In genomic region chr4:116168617-116169352, GRCm38 (mm10) we compare ENCODE assay signal across 9 mouse cellular contexts. TPM values are rescaled to one million over a fixed set of nuclear protein-coding genes. Genes with fewer than 3 reads are reported as not detected.
A peak's percentile ranks its signal among the peaks of the same experiment; 100 is the strongest.
DNase-seq lines count a peak whose midpoint lies in the region; ATAC-seq and TF ChIP-seq lines count a peak whose summit lies in the region.
"Had no signal": no experiment of that assay in that cellular context is flagged by ENCODE, and none has a peak within 500 bp of the region (broad histone marks: within the 10 kb centered on the region; RNA-seq: fewer than 3 reads in every experiment).

No protein-coding gene starts in this region.

- H3K27ac ChIP-seq in forebrain, embryonic 13.5 days: no peak overlapping the region
- H3K27ac ChIP-seq in hindbrain, embryonic 16.5 days (ENCODE audit: low read depth, low read length): no peak overlapping the region
- H3K27ac ChIP-seq in midbrain, embryonic 11.5 days (ENCODE audit: low read depth, low read length): no peak overlapping the region
- H3K27ac ChIP-seq: macrophage had no signal

- H3K4me3 ChIP-seq in forebrain, embryonic 13.5 days: no peak overlapping the region
- H3K4me3 ChIP-seq in hindbrain, embryonic 16.5 days (ENCODE audit: low read length): no peak overlapping the region
- H3K4me3 ChIP-seq in midbrain, embryonic 11.5 days (ENCODE audit: low read depth, low read length): no peak overlapping the region

- H3K27me3 ChIP-seq in forebrain, embryonic 13.5 days: no peaks in the 10 kb centered on the region
- H3K27me3 ChIP-seq in hindbrain, embryonic 16.5 days (replicated peaks; ENCODE audit: control insufficient read depth, insufficient read depth, low read length): no peaks in the 10 kb centered on the region
- no peaks in the 10 kb centered on the region for H3K27me3 ChIP-seq in midbrain, embryonic 11.5 days (ENCODE audit: control insufficient read depth, insufficient read depth, low read length)

- no peak overlapping the region for H3K4me2 ChIP-seq in forebrain, embryonic 13.5 days
- no peak overlapping the region for H3K4me2 ChIP-seq in hindbrain, embryonic 16.5 days (ENCODE audit: low read length)
- no peak overlapping the region for H3K4me2 ChIP-seq in midbrain, embryonic 11.5 days

- H3K36me3 ChIP-seq in forebrain, embryonic 13.5 days (ENCODE audit: poor library complexity, severe bottlenecking): no peaks in the 10 kb centered on the region
- no peaks in the 10 kb centered on the region for H3K36me3 ChIP-seq in hindbrain, embryonic 16.5 days (ENCODE audit: control insufficient read depth, insufficient read depth, low read length)
- no peaks in the 10 kb centered on the region for H3K36me3 ChIP-seq in midbrain, embryonic 11.5 days (ENCODE audit: control insufficient read depth, insufficient read depth, low read length)

- H3K9ac ChIP-seq in forebrain, embryonic 13.5 days: no peak overlapping the region
- H3K9ac ChIP-seq in hindbrain, embryonic 16.5 days (ENCODE audit: low read depth, low read length): no peak overlapping the region
- H3K9ac ChIP-seq in midbrain, embryonic 11.5 days (ENCODE audit: low read length): no peak overlapping the region

- no peak for TF ChIP-seq POLR2A in brain, embryonic 14.5 days (IDR thresholded peaks at IDR 0.05; ENCODE audit: borderline replicate concordance, extremely low read depth, insufficient read depth, insufficient read length, poor library complexity, severe bottlenecking)

- peak; percentile 66 for DNase-seq in heart, adult 8-10 months (ENCODE audit: low spot score)
- DNase-seq in heart, postnatal 25 days (ENCODE audit: low spot score): no peak
- peak; percentile 72 for DNase-seq in brain, embryonic 14.5 days (ENCODE audit: low read depth)
- DNase-seq in left cerebral cortex, postnatal 36 days (ENCODE audit: low spot score in 2 of 2): peak; percentile 64 to 69
- DNase-seq in midbrain, embryonic 11.5 days (ENCODE audit: low spot score, missing footprints): peak; percentile 96
- peak; percentile 52 to 82 for DNase-seq in spleen, postnatal 10 days (ENCODE audit: low spot score in 2 of 2)

- no peaks in the 10 kb centered on the region for H3K4me1 ChIP-seq in forebrain, embryonic 13.5 days
- H3K4me1 ChIP-seq in hindbrain, embryonic 16.5 days (ENCODE audit: control insufficient read depth, insufficient read depth, low read depth, low read length): no peaks in the 10 kb centered on the region
- no peaks in the 10 kb centered on the region for H3K4me1 ChIP-seq in midbrain, embryonic 11.5 days (ENCODE audit: control insufficient read depth, insufficient read depth, low read length)

- ATAC-seq in forebrain, embryonic 13.5 days: peak; percentile 83
- peak; percentile 79 for ATAC-seq in hindbrain, embryonic 16.5 days
- ATAC-seq in midbrain, embryonic 11.5 days (ENCODE audit: low FRiP score): peak; percentile 80

- intact Hi-C loops in heart, postnatal 25 days (cut with DNase I): loop anchor here (1.0 to 5.0 kb wide), 3 partner anchors 33 to 154 kb away; no protein-coding TSS in a partner anchor
- intact Hi-C loops in left cerebral cortex, postnatal 36 days (cut with DNase I): loop anchor here (2.0 to 10.0 kb wide), 2 partner anchors 114 to 386 kb away; partner anchors contain the start of genes Gpbp1l1 and Tmem69

- peak; percentile 73; the same call in 1 of the 2 replicates for TF ChIP-seq CTCF in brain, embryonic 14.5 days (IDR thresholded peaks at IDR 0.05; ENCODE audit: borderline replicate concordance, extremely low read depth, insufficient read depth, insufficient read length)

- H3K9me3 ChIP-seq in forebrain, embryonic 13.5 days (replicated peaks): no peaks in the 10 kb centered on the region
- H3K9me3 ChIP-seq in hindbrain, embryonic 16.5 days (ENCODE audit: control insufficient read depth, low read length): no peaks in the 10 kb centered on the region
- H3K9me3 ChIP-seq in midbrain, embryonic 11.5 days (ENCODE audit: control insufficient read depth, low read length): no peaks in the 10 kb centered on the region

- WGBS in forebrain, embryonic 13.5 days: 81% methylated on average over 7 of the region's 8 CpGs
- WGBS in hindbrain, embryonic 16.5 days: 73% methylated on average over 8 of the region's 8 CpGs
- 83% methylated on average over 7 of the region's 8 CpGs for WGBS in midbrain, embryonic 11.5 days

RNA-seq across cellular contexts. Expression of gene Tspan1, which starts 1.4 kb away (rescaled TPM):
- total RNA-seq in heart, adult 8-10 months (2022): under 1 TPM in 1 of 4 experiments, not detected in 3; 0.55 TPM
- total RNA-seq in heart, postnatal 25 days (2021): not detected
- 0.07 TPM in 1 of 2 replicates, not detected in the other for polyA plus RNA-seq in brain, embryonic 14.5 days (2012; rRNA removed)
- 0.22 TPM in 1 of 2 replicates, not detected in the other for polyA plus RNA-seq in forebrain, embryonic 13.5 days (2015; fragmentation: Nextera tagmentation; extraction: Ambion mirVana)
- 0.11 and 0.63 TPM in 2 replicates for polyA plus RNA-seq in hindbrain, embryonic 16.5 days (2015; fragmentation: Nextera tagmentation; extraction: Ambion mirVana)
- under 1 TPM in 1 of 2 experiments, not detected in 1; 0.59 TPM for total RNA-seq in left cerebral cortex, postnatal 36 days (2021)
- not detected in 2 replicates for polyA plus RNA-seq in midbrain, embryonic 11.5 days (2014; fragmentation: Nextera tagmentation; extraction: Ambion mirVana)
- polyA plus RNA-seq: macrophage had no signal

RNA-seq across cellular contexts. Expression of gene 1700042G07Rik, which starts 4.4 kb away (rescaled TPM):
- not detected for total RNA-seq in heart, adult 8-10 months (2022)
- not detected for total RNA-seq in heart, postnatal 25 days (2021)
- not detected in 2 replicates for polyA plus RNA-seq in brain, embryonic 14.5 days (2012; rRNA removed)
- not detected in 2 replicates for polyA plus RNA-seq in forebrain, embryonic 13.5 days (2015; fragmentation: Nextera tagmentation; extraction: Ambion mirVana)
- not detected in 2 replicates for polyA plus RNA-seq in hindbrain, embryonic 16.5 days (2015; fragmentation: Nextera tagmentation; extraction: Ambion mirVana)
- total RNA-seq in left cerebral cortex, postnatal 36 days (2021): not detected
- polyA plus RNA-seq in midbrain, embryonic 11.5 days (2014; fragmentation: Nextera tagmentation; extraction: Ambion mirVana): not detected in 2 replicates
- polyA plus RNA-seq: macrophage had no signal

RNA-seq across cellular contexts. Expression of gene Gm49337, which starts 4.4 kb away (rescaled TPM):
- total RNA-seq in heart, adult 8-10 months (2022): not detected
- under 1 TPM in 1 of 2 experiments, not detected in 1; 0.39 TPM for total RNA-seq in heart, postnatal 25 days (2021)
- not detected in 2 replicates for polyA plus RNA-seq in brain, embryonic 14.5 days (2012; rRNA removed)
- polyA plus RNA-seq in forebrain, embryonic 13.5 days (2015; fragmentation: Nextera tagmentation; extraction: Ambion mirVana): not detected in 2 replicates
- polyA plus RNA-seq in hindbrain, embryonic 16.5 days (2015; fragmentation: Nextera tagmentation; extraction: Ambion mirVana): not detected in 2 replicates
- total RNA-seq in left cerebral cortex, postnatal 36 days (2021): 1 to 10 TPM in 1 of 2 experiments, not detected in 1; 1.7 TPM
- polyA plus RNA-seq in midbrain, embryonic 11.5 days (2014; fragmentation: Nextera tagmentation; extraction: Ambion mirVana): not detected in 2 replicates
- polyA plus RNA-seq: macrophage had no signal

RNA-seq across cellular contexts. Expression of gene Lurap1, which starts 17.6 kb away (rescaled TPM):
- total RNA-seq in heart, adult 8-10 months (2022): 1 to 10 TPM; 3.6 to 5.3 (median 4.9) TPM
- 1 to 10 TPM; 3.3 to 3.9 TPM for total RNA-seq in heart, postnatal 25 days (2021)
- polyA plus RNA-seq in brain, embryonic 14.5 days (2012; rRNA removed): 1.4 and 1.5 TPM in 2 replicates
- polyA plus RNA-seq in forebrain, embryonic 13.5 days (2015; fragmentation: Nextera tagmentation; extraction: Ambion mirVana): 2.0 and 2.3 TPM in 2 replicates
- polyA plus RNA-seq in hindbrain, embryonic 16.5 days (2015; fragmentation: Nextera tagmentation; extraction: Ambion mirVana): 3.3 and 3.7 TPM in 2 replicates
- 10 to 100 TPM; 27.2 to 35.8 TPM for total RNA-seq in left cerebral cortex, postnatal 36 days (2021)
- 1.5 and 1.8 TPM in 2 replicates for polyA plus RNA-seq in midbrain, embryonic 11.5 days (2014; fragmentation: Nextera tagmentation; extraction: Ambion mirVana)

RNA-seq across cellular contexts. Expression of gene Pomgnt1, which starts 45.1 kb away (rescaled TPM):
- 10 to 100 TPM; 58.8 to 63.2 (median 62.0) TPM for total RNA-seq in heart, adult 8-10 months (2022)
- total RNA-seq in heart, postnatal 25 days (2021): 10 to 100 TPM; 61.8 to 62.7 TPM
- polyA plus RNA-seq in brain, embryonic 14.5 days (2012; rRNA removed): 73.2 and 79.8 TPM in 2 replicates
- polyA plus RNA-seq in forebrain, embryonic 13.5 days (2015; fragmentation: Nextera tagmentation; extraction: Ambion mirVana): 52.8 and 54.2 TPM in 2 replicates
- 68.2 and 72.1 TPM in 2 replicates for polyA plus RNA-seq in hindbrain, embryonic 16.5 days (2015; fragmentation: Nextera tagmentation; extraction: Ambion mirVana)
- total RNA-seq in left cerebral cortex, postnatal 36 days (2021): 10 to 100 TPM; 80.5 to 84.2 TPM
- 46.6 and 48.4 TPM in 2 replicates for polyA plus RNA-seq in midbrain, embryonic 11.5 days (2014; fragmentation: Nextera tagmentation; extraction: Ambion mirVana)
